Mouse (Mus musculus) retina, postnatal 7 days (tissue): Measurements from ENCODE around the gene Tubg2.
A peak's percentile ranks its signal among the peaks of the same experiment; 100 is the strongest.

Experiments used
- DNase-seq: peaks from one replicate; pipeline ENCODE4 v3.0.0-alpha.2; 2012; ENCODE audit warnings: low read depth, low spot score

Gene Tubg2

GRCm38 (mm10) chr11:101164677-101165580 lies 9.2 kb downstream of the Tubg2 start:
- DNase-seq = no peak

GRCm38 (mm10) chr11:101166357-101166756 lies 10.7 kb downstream of the Tubg2 start:
- DNase-seq = no peak

GRCm38 (mm10) chr11:101167211-101167962 lies 11.7 kb downstream of the Tubg2 start:
- DNase-seq = no peak

GRCm38 (mm10) chr11:101167963-101168300 lies 12.2 kb downstream of the Tubg2 start:
- no peak for DNase-seq

GRCm38 (mm10) chr11:101168301-101168980 lies 12.7 kb downstream of the Tubg2 start:
- DNase-seq = no peak

- no peak for DNase-seq
These were observed 13.8 kb downstream of the Tubg2 start for GRCm38 (mm10) chr11:101169301-101170107.

GRCm38 (mm10) chr11:101170354-101170810 lies 14.7 kb downstream of the Tubg2 start, which contains the start of gene Cntnap1:
TSS of gene Cntnap1 (plus strand) at chr11:101170523.
- no peak for DNase-seq

- DNase-seq = peak; percentile 94
These were observed 15.3 kb downstream of the Tubg2 start, which contains the start of gene Plekhh3 for GRCm38 (mm10) chr11:101170811-101171610. TSS of gene Plekhh3 (minus strand) at chr11:101171351.

GRCm38 (mm10) chr11:101171721-101172433 lies 16.2 kb downstream of the Tubg2 start:
- no peak for DNase-seq

- no peak for DNase-seq
These were observed 16.7 kb downstream of the Tubg2 start for GRCm38 (mm10) chr11:101172434-101172815.

GRCm38 (mm10) chr11:101173112-101173511 lies 17.4 kb downstream of the Tubg2 start:
- no peak for DNase-seq

- DNase-seq = peak; percentile 79
These were observed 18.1 kb downstream of the Tubg2 start for GRCm38 (mm10) chr11:101173631-101174388.

GRCm38 (mm10) chr11:101174389-101174745 lies 18.7 kb downstream of the Tubg2 start:
- DNase-seq = no peak

- DNase-seq = no peak
These were observed 19.3 kb downstream of the Tubg2 start, which contains the start of gene Ccr10 for GRCm38 (mm10) chr11:101174851-101175628. TSS of gene Ccr10 (minus strand) at chr11:101175443.

- no peak for DNase-seq
These were observed 20.0 kb downstream of the Tubg2 start for GRCm38 (mm10) chr11:101175636-101176116.

- no peak for DNase-seq
These were observed 20.5 kb downstream of the Tubg2 start for GRCm38 (mm10) chr11:101176117-101176691.
